Mouse (Mus musculus) bone marrow macrophage, adult 2 months (primary cell): ENCODE measurements around the gene Nf2.

Experiments used
- CTCF ChIP-seq: IDR thresholded peaks from 2 replicates; pipeline ENCODE4 v1.5.1; 2012; ENCODE audit warnings: low read depth, mild to moderate bottlenecking, low read length, moderate library complexity
- POLR2A ChIP-seq: IDR thresholded peaks from 2 replicates; pipeline ENCODE4 v1.6.1; 2012; ENCODE audit warnings: mild to moderate bottlenecking, low read depth, low read length, borderline replicate concordance

GRCm38 (mm10) chr11:4769293-4769692 lies 80.0 kb downstream of the Nf2 start:
- TF ChIP-seq POLR2A (no peak), CTCF (no peak)
